Mouse (Mus musculus) embryo, embryonic 11.5 days (tissue): ENCODE measurements around the gene Bcr.
A peak's percentile ranks its signal among the peaks of the same experiment; 100 is the strongest.

Source experiments
- DNase-seq: peaks from one replicate; pipeline ENCODE4 v3.0.0-alpha.2; 2012; ENCODE audit warnings: low read depth, low spot score

The Bcr gene

GRCm38 (mm10) chr10:75176494-75176893, 116.1 kb downstream of the Bcr start:
- DNase-seq, result no peak

- DNase-seq, result no peak
Observed at GRCm38 (mm10) chr10:75178911-75179310, 118.5 kb downstream of the Bcr start.

GRCm38 (mm10) chr10:75182151-75182774, 121.9 kb downstream of the Bcr start:
- DNase-seq, result peak; percentile 54

GRCm38 (mm10) chr10:75184826-75185225, 124.4 kb downstream of the Bcr start:
- no peak for DNase-seq

DNA sequence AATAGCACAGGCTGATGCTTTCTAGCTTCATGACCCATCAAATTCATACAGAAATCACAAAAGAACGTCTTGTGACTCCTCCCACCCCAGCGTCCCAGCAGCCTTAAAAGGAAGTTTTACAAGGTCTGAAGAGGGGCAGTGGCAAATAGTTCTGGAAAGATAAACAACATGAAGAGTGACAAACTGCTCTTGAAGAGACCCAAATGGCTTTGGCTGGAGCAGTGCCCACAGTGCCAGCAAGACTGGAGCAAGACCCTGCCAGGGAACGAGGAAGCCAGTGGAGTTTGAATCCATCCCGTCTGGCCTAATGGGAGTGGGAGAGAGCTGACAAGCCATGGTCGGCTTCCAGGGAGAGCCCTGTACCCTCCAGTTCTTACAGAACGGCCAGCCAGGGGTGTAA, 126.2 kb downstream of the Bcr start:
- DNase-seq, result no peak

DNA sequence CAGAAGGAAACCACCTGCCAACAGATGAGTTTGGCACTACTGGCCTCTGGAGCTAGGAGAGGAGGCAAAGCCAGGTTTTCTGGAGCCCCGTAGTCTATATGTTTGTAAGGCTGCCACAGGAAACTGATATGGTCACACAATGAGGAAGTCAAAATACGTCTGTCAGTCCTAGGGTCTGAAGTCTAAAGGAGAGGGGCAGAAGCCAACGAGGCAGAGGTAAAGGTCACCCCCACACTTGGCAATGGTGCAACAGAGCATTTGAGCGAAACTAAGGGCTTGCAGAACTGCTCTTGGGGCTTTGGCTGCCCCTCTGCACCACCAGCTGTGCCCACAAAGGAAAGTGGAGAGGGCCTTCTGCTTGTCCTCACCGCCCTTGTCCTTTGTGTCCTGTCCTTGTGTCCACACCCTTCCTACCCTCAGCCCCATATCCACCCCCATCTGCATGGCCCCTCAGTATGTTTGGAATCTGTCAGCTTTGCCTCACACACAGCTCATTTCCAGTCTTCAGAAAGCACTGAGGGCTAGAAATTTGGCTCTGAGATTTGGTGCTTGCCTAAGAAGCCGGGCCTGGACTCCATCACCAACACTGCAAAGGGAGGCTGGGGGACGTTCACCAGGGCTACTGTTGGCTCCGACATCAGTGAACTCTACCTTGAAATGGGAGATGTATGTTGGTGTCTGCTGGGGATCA, 127.1 kb downstream of the Bcr start:
- DNase-seq, result no peak

- no peak for DNase-seq
Observed at GRCm38 (mm10) chr10:75191647-75192046, 131.3 kb downstream of the Bcr start.

- no peak for DNase-seq
Observed at GRCm38 (mm10) chr10:75197817-75198216, 137.4 kb downstream of the Bcr start.

GRCm38 (mm10) chr10:75200733-75201132, 140.3 kb downstream of the Bcr start:
- DNase-seq, result no peak

DNA sequence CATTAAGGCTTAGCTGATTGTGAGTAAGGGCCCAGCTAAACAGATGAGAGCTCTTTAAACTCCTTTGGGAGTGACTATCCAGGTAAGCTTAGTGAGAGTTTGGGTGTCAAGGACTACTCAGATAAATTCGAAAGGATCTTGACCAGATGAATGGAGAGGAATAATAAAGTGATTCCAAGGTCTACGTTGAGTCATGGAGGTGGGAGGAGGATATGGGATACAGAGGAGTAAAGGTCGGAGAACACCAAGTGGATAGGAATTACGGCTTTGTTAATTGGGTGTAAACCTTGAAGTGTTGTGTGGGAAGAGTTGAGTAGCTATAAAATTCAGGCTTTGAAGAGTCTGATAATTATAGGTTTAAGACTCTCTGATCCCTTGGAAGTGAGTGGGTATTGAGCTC, 145.8 kb downstream of the Bcr start:
- no peak for DNase-seq

DNA sequence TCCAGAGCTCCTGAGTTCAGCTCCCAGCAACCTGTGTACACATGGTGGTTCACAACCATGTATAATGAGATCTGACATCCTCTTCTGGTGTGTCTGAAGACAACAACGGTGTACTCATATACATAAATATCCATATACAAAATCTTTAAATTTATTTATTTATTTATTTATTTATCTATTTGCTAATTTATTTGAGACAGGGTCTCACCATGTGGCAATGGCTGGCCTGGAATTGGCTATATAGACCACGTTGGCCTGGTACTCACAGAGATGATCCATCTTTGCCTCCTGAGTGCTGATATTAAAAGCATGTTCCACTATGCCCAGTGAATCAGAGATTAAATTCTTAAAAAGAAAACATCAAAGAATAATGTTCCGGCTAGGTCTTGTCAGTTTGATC, 150.4 kb downstream of the Bcr start:
- DNase-seq, result no peak

DNA sequence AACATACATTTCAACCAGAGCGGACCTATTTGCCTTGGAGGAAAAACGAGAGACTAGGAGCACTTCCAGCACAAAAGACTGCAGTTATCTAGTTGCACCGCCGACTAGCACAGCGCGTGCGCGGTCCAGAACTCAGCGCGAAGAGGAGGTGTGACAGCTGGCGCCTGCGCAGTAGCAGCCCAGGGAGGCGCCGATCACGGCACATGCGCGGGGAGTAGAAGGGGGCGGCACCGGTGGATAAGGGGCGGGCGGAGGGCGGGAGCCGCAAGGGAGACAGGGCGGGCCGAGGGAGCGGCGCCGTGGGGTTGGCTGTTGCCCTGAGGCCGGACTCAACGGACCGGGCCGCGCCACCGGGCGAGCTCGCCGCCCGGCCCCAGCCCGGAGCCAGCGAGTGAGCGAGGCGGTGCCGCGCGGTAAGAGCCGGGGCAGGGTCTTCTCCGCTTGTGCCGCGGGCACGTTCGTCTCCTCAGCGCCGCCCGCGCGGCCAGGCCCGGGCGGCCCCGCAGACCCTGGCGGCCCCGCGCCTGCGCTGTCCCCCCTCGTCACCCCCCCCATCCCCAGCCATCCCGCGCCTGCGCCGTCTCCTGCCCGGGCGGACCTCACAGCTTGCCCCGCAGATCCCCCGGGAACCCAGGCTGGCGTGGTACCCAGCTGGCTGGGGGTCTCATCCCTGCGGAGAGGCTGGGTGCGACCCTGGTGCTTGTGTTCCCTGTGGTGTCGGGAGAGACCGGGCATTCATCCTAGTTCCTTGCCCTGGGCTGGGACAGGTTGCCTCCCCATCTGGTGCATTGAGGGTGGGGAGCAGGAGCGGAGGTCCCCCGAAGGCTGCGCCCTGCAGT, 151.6 kb downstream of the Bcr start, which contains the start of gene Specc1l:
Specc1l (plus strand) TSS at position 267 of the 839 bp plus-strand sequence.
- peak; percentile 95 for DNase-seq

DNA sequence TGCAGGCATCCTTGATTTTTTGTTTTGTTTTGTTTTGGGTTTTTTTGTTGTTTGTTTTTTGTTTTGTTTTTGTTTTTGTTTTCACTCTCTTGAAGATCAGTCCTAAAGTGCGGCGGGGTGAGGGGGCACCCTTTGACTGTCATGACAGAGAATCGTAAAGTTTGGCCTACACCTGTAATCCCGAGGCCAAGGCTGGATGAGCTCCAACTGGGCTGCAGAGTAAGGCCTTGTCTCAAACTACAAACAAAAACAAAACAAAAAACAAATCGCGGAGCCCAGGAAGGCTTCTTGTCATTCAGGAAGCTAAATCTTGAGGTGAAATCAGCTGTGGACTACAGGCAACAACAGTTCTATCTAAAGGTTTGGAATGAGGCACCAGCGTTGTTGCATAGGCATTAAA, 152.6 kb downstream of the Bcr start:
- no peak for DNase-seq

GRCm38 (mm10) chr10:75220722-75221121, 160.3 kb downstream of the Bcr start:
- DNase-seq, result no peak

- DNase-seq, result no peak
Observed at GRCm38 (mm10) chr10:75221936-75222610, 161.7 kb downstream of the Bcr start.

DNA sequence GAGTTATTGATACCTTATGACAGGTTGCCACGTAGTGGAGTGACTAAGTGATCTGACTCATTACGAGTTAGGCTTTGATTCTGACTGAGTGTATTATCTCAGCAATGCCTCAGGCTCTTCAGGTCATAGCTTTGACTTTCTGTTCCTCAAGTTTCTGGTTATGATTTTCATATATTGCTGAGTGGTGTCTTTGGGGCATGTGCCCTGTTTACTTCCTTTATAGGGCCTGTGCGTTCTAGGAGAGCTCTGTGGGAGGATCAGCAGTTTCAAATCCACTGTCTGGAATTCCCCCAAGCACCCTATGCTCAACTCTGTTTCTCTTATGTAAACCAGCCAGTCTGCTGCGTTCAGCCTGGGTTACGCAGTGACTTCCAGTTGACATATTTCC, 162.2 kb downstream of the Bcr start:
- DNase-seq, result no peak

DNA sequence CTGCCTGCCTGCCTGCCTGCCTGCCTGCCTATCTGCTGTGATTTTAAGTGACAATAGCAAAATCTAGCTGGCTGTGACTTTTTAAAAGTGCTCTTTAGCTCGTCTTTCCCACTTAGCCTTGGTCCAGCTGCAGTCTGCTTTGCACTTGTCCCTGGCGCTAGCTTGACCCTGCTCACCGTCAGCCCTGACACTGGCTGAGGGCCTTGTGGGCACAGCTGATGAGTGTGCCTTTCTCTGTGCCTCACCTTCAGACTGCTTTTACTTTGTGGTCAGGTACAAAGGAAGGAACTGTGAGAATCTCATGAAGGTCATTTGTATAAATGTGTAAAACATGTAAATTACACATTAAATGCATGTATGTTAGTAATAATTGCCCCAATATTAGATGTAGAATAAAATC, 163.8 kb downstream of the Bcr start:
- no peak for DNase-seq

- no peak for DNase-seq
Observed at GRCm38 (mm10) chr10:75224630-75225029, 164.2 kb downstream of the Bcr start.

DNA sequence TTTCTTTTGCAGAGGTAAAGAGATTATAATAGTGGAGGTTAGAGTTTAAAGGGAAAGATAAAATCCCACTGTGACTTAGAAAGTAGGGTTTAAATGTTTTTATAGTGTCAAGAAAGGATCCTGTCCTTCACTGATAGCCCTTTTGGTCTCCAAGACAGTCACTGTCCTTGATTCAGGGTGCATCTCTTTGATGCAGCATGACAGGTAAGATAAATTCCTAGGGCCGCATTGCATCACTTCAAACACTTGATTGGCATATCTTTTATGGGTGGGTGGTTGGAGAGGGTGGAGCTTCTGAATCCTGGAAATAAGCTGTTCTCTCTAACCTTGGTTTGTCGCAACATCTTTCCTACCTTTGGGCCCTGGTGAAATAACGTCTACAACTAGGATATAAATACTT, 167.0 kb downstream of the Bcr start:
- no peak for DNase-seq

DNA sequence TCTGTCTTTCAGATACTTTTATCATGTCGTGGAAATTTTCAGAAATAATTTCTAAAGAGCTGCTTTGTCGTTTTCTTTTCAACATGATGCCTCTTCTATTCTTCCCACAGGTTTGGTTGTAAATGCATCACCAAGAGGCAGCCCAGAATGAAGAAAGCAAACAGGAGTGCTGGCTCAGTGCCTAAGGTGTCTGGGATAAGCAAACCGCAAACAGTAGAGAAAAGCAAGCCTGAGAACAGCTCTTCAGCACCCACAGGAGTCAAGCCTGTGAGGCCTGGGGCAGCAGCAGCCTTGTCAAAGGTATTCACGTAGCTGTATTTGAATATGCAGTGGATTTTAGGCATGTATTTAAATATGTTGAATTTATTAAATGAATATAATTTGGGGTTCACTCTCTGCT, 170.2 kb downstream of the Bcr start:
- DNase-seq, result no peak

DNA sequence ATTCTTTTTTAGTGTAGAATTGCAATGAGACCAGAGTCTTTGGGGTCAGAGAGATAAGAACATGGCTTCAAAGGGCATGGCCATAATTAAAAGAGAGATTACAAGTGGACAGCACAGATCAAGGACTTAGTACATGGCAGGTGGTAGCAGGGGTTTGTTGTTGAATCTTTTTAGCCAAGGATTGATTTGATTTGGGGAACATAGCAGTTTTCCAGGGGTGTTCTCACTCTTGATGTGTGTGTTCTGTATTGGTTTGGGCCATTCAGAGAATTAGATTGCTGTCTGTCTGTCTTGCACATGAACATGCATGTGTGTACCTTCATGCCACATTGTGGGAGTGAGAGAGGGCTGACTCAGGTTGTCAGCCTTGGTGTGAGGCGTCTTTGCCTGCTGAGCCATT, 171.5 kb downstream of the Bcr start:
- DNase-seq, result no peak

GRCm38 (mm10) chr10:75232612-75233155, 172.3 kb downstream of the Bcr start:
- no peak for DNase-seq
